Mouse (Mus musculus): ENCODE measurements around the gene Nfs1.
"Not testable (repeated sequence)": the region's sequence is repeated elsewhere in the genome, so short reads cannot be mapped to it uniquely, and the experiment has no call there.

Gene Nfs1

DNA sequence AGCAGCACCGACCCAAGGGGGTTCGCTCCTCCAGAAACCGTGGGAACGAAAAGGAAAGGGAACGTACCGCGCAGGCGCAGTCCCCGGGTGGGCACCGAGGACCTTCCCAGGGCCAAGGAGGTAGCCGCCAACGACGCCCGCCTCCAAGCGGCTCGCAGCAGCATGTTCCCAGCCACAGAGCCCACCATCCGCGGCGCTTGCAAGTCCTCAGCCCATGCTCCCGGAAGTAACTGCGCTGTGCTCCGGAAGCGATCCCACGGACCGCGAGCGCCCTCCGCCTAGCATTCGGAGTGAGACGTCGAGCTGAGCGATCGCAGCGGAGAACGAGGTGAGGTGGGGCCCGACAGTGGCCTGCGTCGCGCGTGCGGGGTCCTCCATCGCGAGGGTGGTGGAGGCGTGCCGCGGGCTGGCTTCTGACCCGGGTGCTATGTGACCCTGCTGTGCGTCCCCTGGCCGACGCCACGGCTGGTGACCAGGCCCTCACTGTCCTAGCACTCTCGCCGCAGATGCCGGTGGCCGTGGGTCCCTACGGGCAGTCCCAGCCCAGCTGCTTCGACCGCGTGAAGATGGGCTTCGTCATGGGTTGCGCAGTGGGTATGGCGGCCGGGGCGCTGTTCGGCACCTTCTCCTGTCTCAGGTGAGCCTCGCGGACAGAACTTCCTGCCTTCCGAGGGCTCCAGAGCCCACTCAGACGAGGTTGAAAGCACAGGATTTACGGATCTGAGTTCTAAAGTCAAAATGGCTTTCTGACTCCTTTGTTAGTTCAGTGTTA, at the start of gene Nfs1, which contains the start of gene Romo1:
Gene Nfs1, minus strand, starts transcription at position 234 of the 772 bp plus-strand sequence.
Gene Romo1, plus strand, starts transcription at position 87 of the 772 bp plus-strand sequence.
- DNase-seq (ENCODE audit: low read depth, low spot score): peak; percentile 87

DNA sequence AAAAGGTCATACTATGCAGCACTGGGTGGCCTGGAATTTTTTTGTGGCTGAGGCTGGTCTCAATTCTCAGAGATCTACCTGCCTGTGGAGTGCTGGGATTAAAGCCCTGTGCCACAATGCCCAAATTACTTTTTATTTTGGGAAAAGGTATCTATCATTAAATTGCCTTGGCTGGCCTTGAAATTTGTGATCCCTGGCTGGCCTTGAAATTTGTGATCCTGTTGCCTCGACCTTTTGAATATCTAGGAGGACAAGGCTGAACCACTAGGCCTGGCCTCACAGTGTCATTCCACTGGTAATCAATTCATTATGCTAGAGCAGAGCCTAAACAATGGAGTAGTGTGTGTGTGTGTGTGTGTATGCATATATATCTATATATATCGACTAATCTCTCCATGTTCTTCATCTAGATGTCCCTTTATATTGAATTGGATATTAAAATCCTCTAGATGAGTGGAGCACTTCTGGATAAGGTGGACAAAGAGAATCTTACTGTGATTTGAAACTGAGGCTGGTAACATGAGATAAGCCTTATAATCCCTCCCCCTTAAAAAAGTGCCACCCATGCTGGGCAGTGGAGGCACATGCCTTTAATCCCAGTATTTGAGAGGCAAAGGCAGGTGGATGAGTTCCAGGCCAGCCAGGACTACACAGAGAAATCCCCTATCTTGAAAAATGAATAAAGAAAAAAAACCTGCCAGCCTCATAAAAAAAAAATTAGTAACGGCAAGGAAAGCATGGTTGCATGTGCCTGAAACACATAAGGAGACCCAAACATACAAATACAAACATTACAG, 49.3 kb upstream of the Nfs1 start:
- DNase-seq (ENCODE audit: low read depth, low spot score): no peak

DNA sequence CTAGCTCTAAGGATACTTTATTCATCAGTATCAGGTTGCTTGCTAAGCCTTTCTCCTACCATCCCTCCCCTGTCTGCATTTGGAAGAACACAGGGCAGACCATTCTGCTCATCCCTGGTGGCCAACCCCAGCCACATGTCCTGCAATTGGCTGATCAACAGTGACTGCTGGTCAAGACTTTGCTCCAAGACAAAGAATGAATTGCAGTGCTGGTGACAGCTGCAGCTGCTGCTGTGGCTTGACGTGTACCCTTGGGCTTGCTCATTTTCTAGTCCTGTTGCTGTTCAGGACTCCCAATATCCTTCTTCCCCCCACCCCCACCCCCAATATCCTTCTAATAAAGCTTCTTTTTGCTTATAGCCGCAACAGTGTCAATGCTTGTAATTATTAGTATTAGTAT, 48.1 kb upstream of the Nfs1 start:
- no peak for DNase-seq (ENCODE audit: low read depth, low spot score)

- DNase-seq (ENCODE audit: low read depth, low spot score): no peak
Observed at GRCm38 (mm10) chr2:156191540-156191939, 47.6 kb upstream of the Nfs1 start.

GRCm38 (mm10) chr2:156190004-156190896, 46.3 kb upstream of the Nfs1 start:
- DNase-seq (ENCODE audit: low read depth, low spot score): no peak

DNA sequence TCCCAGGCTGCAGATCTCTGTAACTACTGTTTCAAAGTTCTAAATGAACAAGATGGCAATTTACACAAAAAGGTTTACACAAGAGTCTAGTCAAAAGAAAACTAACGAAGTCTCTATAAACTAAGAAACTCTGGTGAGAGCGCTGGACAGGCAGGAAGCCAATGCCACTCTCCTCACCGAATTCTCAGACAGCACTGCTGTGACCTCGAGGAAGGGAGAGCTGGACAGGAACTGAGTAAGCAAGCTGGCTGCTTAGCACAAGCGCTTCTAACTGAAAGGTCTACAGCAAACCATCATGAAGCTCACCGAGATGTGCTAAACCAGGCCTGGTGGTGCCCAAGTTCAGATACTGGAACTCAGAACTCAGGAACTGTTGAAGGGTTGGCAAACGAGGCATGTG, 45.3 kb upstream of the Nfs1 start:
- DNase-seq (ENCODE audit: low read depth, low spot score): not testable (repeated sequence)

- DNase-seq (ENCODE audit: low read depth, low spot score): no peak
Observed at GRCm38 (mm10) chr2:156181592-156181991, 37.6 kb upstream of the Nfs1 start.

GRCm38 (mm10) chr2:156180824-156181590, 37.0 kb upstream of the Nfs1 start:
- no peak for DNase-seq (ENCODE audit: low read depth, low spot score)

DNA sequence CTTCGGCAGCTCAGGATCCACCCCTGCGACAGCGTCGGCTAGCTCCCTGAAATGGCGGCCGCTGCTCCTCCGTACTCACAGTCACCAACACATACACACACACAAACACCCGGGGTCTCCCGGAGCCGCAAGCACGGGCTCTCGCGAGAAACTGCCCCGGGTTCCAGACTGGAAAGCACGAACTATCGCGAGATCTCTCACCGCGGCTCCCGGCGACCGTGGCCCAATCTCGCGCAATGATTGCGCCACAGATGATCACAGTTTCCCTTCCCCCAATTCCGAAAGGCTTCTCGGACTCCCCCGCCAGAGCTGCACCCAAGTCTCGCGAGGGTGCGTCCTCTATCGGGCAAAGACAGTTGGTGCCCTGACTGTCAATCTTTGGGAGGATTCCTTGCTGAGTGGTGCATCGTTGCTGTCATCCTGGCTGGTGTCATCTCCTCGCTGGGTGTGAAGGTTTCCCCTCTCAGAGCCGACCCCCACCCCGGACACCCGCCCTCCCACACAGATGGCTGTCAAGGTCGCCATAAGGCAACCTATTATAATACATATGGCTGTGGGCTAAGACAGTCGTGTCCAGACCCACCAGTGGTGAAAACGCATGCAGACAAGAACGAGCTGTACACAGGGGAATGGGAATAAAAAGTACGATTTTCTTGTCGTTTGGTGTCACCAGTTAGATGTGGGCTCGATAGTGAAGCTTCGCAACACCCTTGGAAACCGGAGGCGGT, 36.3 kb upstream of the Nfs1 start, which contains the start of gene Rbm39:
Gene Rbm39, minus strand, starts transcription at position 145 of the 728 bp plus-strand sequence.
- DNase-seq (ENCODE audit: low read depth, low spot score): peak; percentile 99

DNA sequence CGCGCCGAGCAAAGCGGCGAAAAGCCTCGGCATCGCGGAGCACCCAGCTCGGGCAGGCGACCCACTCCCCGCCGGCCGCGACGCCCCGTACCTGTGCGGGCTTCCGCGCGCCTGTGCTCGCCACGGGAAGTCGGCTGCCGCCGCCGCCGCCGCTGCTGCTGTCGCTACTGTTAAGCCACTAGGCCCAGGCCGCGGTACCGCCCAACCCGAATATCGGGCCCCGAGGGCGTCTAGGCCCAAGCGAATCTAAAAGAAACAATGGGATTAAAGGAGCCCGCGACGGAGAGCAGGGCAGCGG, 35.8 kb upstream of the Nfs1 start:
- DNase-seq (ENCODE audit: low read depth, low spot score): no peak

DNA sequence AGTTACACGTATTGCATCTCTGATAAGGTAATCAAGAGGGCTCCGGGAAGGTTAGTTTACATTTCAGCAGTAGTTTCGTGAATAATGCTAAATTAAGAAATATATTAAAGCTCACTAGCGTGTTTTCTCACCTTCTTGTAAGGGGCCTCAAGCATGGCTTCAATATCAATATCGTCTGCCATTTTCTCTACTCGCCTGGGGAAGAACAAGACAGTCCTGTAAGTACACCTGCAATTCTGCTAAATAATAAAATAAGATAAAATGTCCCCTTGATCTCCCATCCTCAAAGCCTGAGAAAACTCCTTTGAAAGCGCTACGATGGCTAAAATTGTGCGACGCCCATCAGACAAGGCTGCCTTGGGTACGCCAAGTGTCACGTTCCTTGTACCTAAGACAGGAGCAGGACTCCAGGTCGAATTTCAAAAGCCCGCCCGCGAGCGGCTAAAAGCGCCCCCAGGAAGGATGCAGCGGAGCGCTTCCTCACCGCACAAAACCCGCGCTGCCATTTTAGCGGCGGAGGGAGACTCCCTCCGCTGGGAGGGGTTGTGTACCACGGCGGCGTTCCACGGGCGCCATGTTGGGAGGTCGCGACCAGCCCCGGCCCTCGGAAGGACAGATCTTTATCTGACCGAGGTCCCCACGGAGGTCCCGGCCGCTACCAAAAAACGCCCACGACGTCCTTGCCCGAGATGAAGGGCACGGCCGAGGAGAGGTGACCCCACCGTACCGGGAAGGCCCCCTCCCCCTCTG, 35.2 kb upstream of the Nfs1 start:
- DNase-seq (ENCODE audit: low read depth, low spot score): no peak

- DNase-seq (ENCODE audit: low read depth, low spot score): no peak
Observed at GRCm38 (mm10) chr2:156177651-156178050, 33.7 kb upstream of the Nfs1 start.

DNA sequence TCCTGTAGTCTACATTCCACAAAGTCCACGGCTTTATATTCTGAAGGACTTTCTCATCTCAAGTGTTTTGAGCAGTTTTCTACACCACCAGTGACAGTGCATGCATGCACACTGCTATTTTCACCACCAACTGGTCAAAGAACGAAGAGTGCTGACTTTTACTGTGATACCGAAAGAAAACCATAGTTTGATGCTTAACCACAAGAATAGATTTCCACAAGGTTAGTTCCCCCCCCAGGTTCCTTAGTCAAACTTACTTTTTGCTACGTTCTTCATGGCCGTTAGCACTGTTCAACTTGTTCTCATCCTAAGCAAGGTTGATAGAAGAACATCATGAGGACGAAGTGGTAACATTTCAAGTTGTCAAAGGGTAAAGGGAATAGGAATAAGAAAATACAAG, 33.1 kb upstream of the Nfs1 start:
- no peak for DNase-seq (ENCODE audit: low read depth, low spot score)

DNA sequence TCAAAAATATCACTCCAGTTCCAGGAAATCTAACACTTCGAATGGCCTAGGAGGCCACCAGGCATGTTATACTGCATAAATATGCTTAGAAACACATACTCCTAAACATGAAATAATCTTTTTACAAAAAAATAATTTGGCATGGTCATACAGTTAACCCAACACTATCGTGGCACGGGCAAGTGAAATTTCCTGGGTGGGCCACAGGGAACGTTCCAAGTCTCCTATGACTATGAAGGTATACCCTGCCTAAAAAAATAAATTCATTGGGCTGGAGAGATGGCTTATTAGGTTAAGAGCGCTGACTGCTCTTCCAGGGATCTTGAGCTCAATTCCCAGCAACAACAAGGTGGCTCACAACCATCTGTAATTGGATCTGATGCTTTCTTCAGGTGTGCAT, 22.6 kb upstream of the Nfs1 start:
- DNase-seq (ENCODE audit: low read depth, low spot score): no peak

GRCm38 (mm10) chr2:156165478-156165877, 21.5 kb upstream of the Nfs1 start:
- no peak for DNase-seq (ENCODE audit: low read depth, low spot score)

DNA sequence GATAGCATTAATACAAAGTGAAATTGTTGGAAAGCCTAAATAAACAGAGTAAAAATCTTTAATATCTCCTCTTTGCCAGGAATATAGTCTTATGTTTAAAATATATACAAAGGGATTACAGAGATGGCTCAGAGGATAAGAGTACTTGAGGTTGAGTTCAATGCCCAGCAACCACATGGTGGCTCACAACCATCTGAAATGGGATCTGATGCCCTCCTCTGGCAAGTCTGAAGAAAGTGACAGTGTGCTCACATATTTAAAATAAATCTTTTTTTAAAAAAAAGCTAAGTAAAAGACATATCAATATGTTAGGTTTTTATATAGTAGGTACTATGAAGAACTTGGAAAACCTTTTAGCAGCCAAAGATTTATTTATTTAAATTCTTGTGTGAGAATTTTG, 7.6 kb upstream of the Nfs1 start:
- DNase-seq (ENCODE audit: low read depth, low spot score): no peak

GRCm38 (mm10) chr2:156147316-156147915, 3.4 kb upstream of the Nfs1 start:
- no peak for DNase-seq (ENCODE audit: low read depth, low spot score)

- DNase-seq (ENCODE audit: low read depth, low spot score): no peak
Observed at GRCm38 (mm10) chr2:156146272-156146989, 2.4 kb upstream of the Nfs1 start.
